Mouse (Mus musculus) midbrain, embryonic 12.5 days (tissue): ENCODE measurements around the gene Tmem121b. TPM values are rescaled to one million over a fixed set of nuclear protein-coding genes. Genes with fewer than 3 reads are reported as not detected.

Experiments
- ATAC-seq: fragments of 200-750 bp; cut with Nextera tagmentation; 2 replicates; pipeline ENCODE4 v1.8.0; 2017; ENCODE audit warnings: low read depth, moderate TSS enrichment, moderate library complexity; ENCODE audit not compliant: low FRiP score
- H3K27ac ChIP-seq: fragments of 300-500 bp; sonication (generic); replicated peaks from 2 replicates; pipeline ENCODE4 v1.5.1; 2016; ENCODE audit warnings: mild to moderate bottlenecking
- H3K27me3 ChIP-seq: fragments of 300-500 bp; sonication (generic); 2 replicates; pipeline ENCODE4 v1.6.1; 2016; ENCODE audit warnings: mild to moderate bottlenecking
- H3K36me3 ChIP-seq: fragments of 300-500 bp; sonication (generic); 2 replicates; pipeline ENCODE4 v1.6.1; 2016
- H3K4me1 ChIP-seq: fragments of 300-500 bp; sonication (generic); 2 replicates; pipeline ENCODE4 v1.6.1; 2016
- H3K4me2 ChIP-seq: fragments of 300-500 bp; sonication (generic); replicated peaks from 2 replicates; pipeline ENCODE4 v1.6.1; 2016; ENCODE audit warnings: mild to moderate bottlenecking, moderate library complexity
- H3K4me3 ChIP-seq: fragments of 300-500 bp; sonication (generic); 2 replicates; pipeline ENCODE4 v1.5.1; 2016; ENCODE audit warnings: mild to moderate bottlenecking
- H3K9ac ChIP-seq: fragments of 300-500 bp; sonication (generic); replicated peaks from 2 replicates; pipeline ENCODE4 v1.6.1; 2016; ENCODE audit warnings: mild to moderate bottlenecking, moderate library complexity
- H3K9me3 ChIP-seq: fragments of 300-500 bp; sonication (generic); 2 replicates; pipeline ENCODE4 v1.6.1; 2016; ENCODE audit warnings: mild to moderate bottlenecking
- WGBS: fragments of 180-500 bp; shearing (Covaris S2); methylation state at CpG from one replicate; pipeline ENCODE4 v1.1.7; 2016; 5-methylcytosine and 5-hydroxymethylcytosine counted together
- polyA plus RNA-seq: library from polyadenylated mRNA; unstranded; fragments of >200 nt; fragmentation: Nextera tagmentation; extraction: Ambion mirVana; gene quantifications from 2 replicates; pipeline ENCODE4 v1.2.1, GENCODE M21; 2016

The Tmem121b gene
- polyA plus RNA-seq, 1 experiment from 2014 or later = 2.5 TPM

GRCm38 (mm10) chr6:120462251-120462650 lies 31.4 kb downstream of the Tmem121b start:
- no peaks in the 10 kb centered on the region for H3K36me3 ChIP-seq
- no peaks in the 10 kb centered on the region for H3K9me3 ChIP-seq
- H3K4me3 ChIP-seq = no peak overlapping the region
- H3K4me1 ChIP-seq = peaks cover 10% of the 10 kb centered on the region
- no peak overlapping the region for H3K4me2 ChIP-seq
- 66% methylated on average over 6 of the region's 6 CpGs for WGBS
- H3K27ac ChIP-seq = no peak overlapping the region
- no peak overlapping the region for H3K9ac ChIP-seq
- H3K27me3 ChIP-seq = peaks cover 50% of the 10 kb centered on the region
- ATAC-seq = no peak

GRCm38 (mm10) chr6:120461217-120461616 lies 32.4 kb downstream of the Tmem121b start:
- ATAC-seq = no peak
- 68% methylated on average over 15 of the region's 15 CpGs for WGBS
- Histone ChIP-seq H3K9ac (no peak overlapping the region), H3K4me2 (no peak overlapping the region), H3K4me3 (no peak overlapping the region), H3K4me1 (peaks cover 10% of the 10 kb centered on the region), H3K27me3 (peaks cover 46% of the 10 kb centered on the region), H3K9me3 (no peaks in the 10 kb centered on the region), H3K27ac (no peak overlapping the region), H3K36me3 (no peaks in the 10 kb centered on the region)

GRCm38 (mm10) chr6:120457751-120458150 lies 35.9 kb downstream of the Tmem121b start:
- no peak overlapping the region for H3K27ac ChIP-seq
- no peak for ATAC-seq
- H3K4me2 ChIP-seq = no peak overlapping the region
- H3K9me3 ChIP-seq = no peaks in the 10 kb centered on the region
- 89% methylated on average over 5 of the region's 5 CpGs for WGBS
- H3K36me3 ChIP-seq = no peaks in the 10 kb centered on the region
- no peak overlapping the region for H3K9ac ChIP-seq
- no peaks in the 10 kb centered on the region for H3K4me1 ChIP-seq
- peaks cover 17% of the 10 kb centered on the region for H3K27me3 ChIP-seq
- no peak overlapping the region for H3K4me3 ChIP-seq

- peaks cover 11% of the 10 kb centered on the region for H3K27me3 ChIP-seq
- H3K9ac ChIP-seq = no peak overlapping the region
- H3K36me3 ChIP-seq = no peaks in the 10 kb centered on the region
- no peak for ATAC-seq
- no peaks in the 10 kb centered on the region for H3K4me1 ChIP-seq
- H3K4me2 ChIP-seq = no peak overlapping the region
- 67% methylated on average over 7 of the region's 7 CpGs for WGBS
- no peak overlapping the region for H3K4me3 ChIP-seq
- H3K27ac ChIP-seq = no peak overlapping the region
- H3K9me3 ChIP-seq = no peaks in the 10 kb centered on the region
Observed at GRCm38 (mm10) chr6:120457074-120457473, 36.5 kb downstream of the Tmem121b start.

GRCm38 (mm10) chr6:120454627-120455077 lies 39.0 kb downstream of the Tmem121b start:
- Histone ChIP-seq H3K27me3 (no peaks in the 10 kb centered on the region), H3K36me3 (no peaks in the 10 kb centered on the region), H3K4me3 (no peak overlapping the region), H3K27ac (no peak overlapping the region), H3K4me1 (no peaks in the 10 kb centered on the region), H3K9me3 (no peaks in the 10 kb centered on the region), H3K4me2 (no peak overlapping the region), H3K9ac (no peak overlapping the region)
- ATAC-seq = no peak
- WGBS = 67% methylated on average over 11 of the region's 11 CpGs

- Histone ChIP-seq H3K4me3 (no peak overlapping the region), H3K9me3 (no peaks in the 10 kb centered on the region), H3K27ac (no peak overlapping the region), H3K9ac (no peak overlapping the region), H3K4me2 (no peak overlapping the region), H3K4me1 (no peaks in the 10 kb centered on the region), H3K36me3 (no peaks in the 10 kb centered on the region), H3K27me3 (no peaks in the 10 kb centered on the region)
- WGBS = 97% methylated on average over 3 of the region's 3 CpGs
- ATAC-seq = no peak
Observed at GRCm38 (mm10) chr6:120453556-120453955, 40.1 kb downstream of the Tmem121b start.

- WGBS = 89% methylated on average over 5 of the region's 5 CpGs
- H3K36me3 ChIP-seq = no peaks in the 10 kb centered on the region
- no peak overlapping the region for H3K4me3 ChIP-seq
- H3K4me1 ChIP-seq = no peaks in the 10 kb centered on the region
- H3K4me2 ChIP-seq = no peak overlapping the region
- no peaks in the 10 kb centered on the region for H3K9me3 ChIP-seq
- H3K27ac ChIP-seq = no peak overlapping the region
- no peaks in the 10 kb centered on the region for H3K27me3 ChIP-seq
- no peak for ATAC-seq
- no peak overlapping the region for H3K9ac ChIP-seq
Observed at GRCm38 (mm10) chr6:120453103-120453445, 40.5 kb downstream of the Tmem121b start.

GRCm38 (mm10) chr6:120452384-120453102 lies 41.1 kb downstream of the Tmem121b start:
- Histone ChIP-seq H3K9me3 (no peaks in the 10 kb centered on the region), H3K27ac (no peak overlapping the region), H3K36me3 (no peaks in the 10 kb centered on the region), H3K4me2 (no peak overlapping the region), H3K4me1 (no peaks in the 10 kb centered on the region), H3K9ac (no peak overlapping the region), H3K27me3 (no peaks in the 10 kb centered on the region), H3K4me3 (no peak overlapping the region)
- ATAC-seq = no peak
- WGBS = 87% methylated on average over 11 of the region's 11 CpGs

GRCm38 (mm10) chr6:120450208-120450607 lies 43.4 kb downstream of the Tmem121b start:
- Histone ChIP-seq H3K9ac (no peak overlapping the region), H3K9me3 (no peaks in the 10 kb centered on the region), H3K27ac (no peak overlapping the region), H3K4me2 (no peak overlapping the region), H3K36me3 (no peaks in the 10 kb centered on the region), H3K4me1 (no peaks in the 10 kb centered on the region), H3K27me3 (no peaks in the 10 kb centered on the region), H3K4me3 (no peak overlapping the region)
- WGBS = 76% methylated on average over 3 of the region's 3 CpGs
- no peak for ATAC-seq

GRCm38 (mm10) chr6:120443363-120444355 lies 49.9 kb downstream of the Tmem121b start:
- ATAC-seq = no peak
- H3K4me3 ChIP-seq = no peak overlapping the region
- WGBS = 85% methylated on average over 14 of the region's 14 CpGs
- H3K9ac ChIP-seq = no peak overlapping the region
- no peaks in the 10 kb centered on the region for H3K27me3 ChIP-seq
- no peaks in the 10 kb centered on the region for H3K4me1 ChIP-seq
- H3K27ac ChIP-seq = no peak overlapping the region
- H3K4me2 ChIP-seq = no peak overlapping the region
- H3K36me3 ChIP-seq = peaks cover 37% of the 10 kb centered on the region
- no peaks in the 10 kb centered on the region for H3K9me3 ChIP-seq

GRCm38 (mm10) chr6:120442171-120442749 lies 51.3 kb downstream of the Tmem121b start:
- no peak overlapping the region for H3K4me2 ChIP-seq
- peaks cover 45% of the 10 kb centered on the region for H3K36me3 ChIP-seq
- H3K9ac ChIP-seq = no peak overlapping the region
- no peaks in the 10 kb centered on the region for H3K27me3 ChIP-seq
- no peak for ATAC-seq
- no peak overlapping the region for H3K27ac ChIP-seq
- WGBS = 96% methylated on average over 4 of the region's 4 CpGs
- no peak overlapping the region for H3K4me3 ChIP-seq
- no peaks in the 10 kb centered on the region for H3K4me1 ChIP-seq
- no peaks in the 10 kb centered on the region for H3K9me3 ChIP-seq
